9 mouse cellular contexts compared by ENCODE assay signal in genomic region chr8:120505619-120506310, GRCm38 (mm10).
DNase-seq lines count a peak whose midpoint lies in the region; ATAC-seq and TF ChIP-seq lines count a peak whose summit lies in the region.
"Had no signal": no experiment of that assay in that cellular context is flagged by ENCODE, and none has a peak within 500 bp of the region (broad histone marks: within the 10 kb centered on the region; RNA-seq: fewer than 3 reads in every experiment).

No protein-coding gene starts in this region.

- H3K9me3 ChIP-seq in neural tube, embryonic 11.5 days (ENCODE audit: control insufficient read depth, low read length), result no peaks in the 10 kb centered on the region
- H3K9me3 ChIP-seq in intestine, postnatal 0 days (ENCODE audit: control insufficient read depth), result no peaks in the 10 kb centered on the region

- peak overlapping the region; percentile 72 for H3K27ac ChIP-seq in neural tube, embryonic 11.5 days (ENCODE audit: low read depth, low read length)
- no peak overlapping the region for H3K27ac ChIP-seq in intestine, postnatal 0 days (ENCODE audit: low read depth, low read length)
- H3K27ac ChIP-seq in olfactory bulb, adult 2 months (ENCODE audit: insufficient read depth, low read depth, low read length), result peak overlapping the region; percentile 64

- H3K4me3 ChIP-seq in neural tube, embryonic 11.5 days (ENCODE audit: low read depth, low read length), result no peak overlapping the region
- no peak overlapping the region for H3K4me3 ChIP-seq in intestine, postnatal 0 days (ENCODE audit: low read depth, low read length)
- H3K4me3 ChIP-seq in olfactory bulb, adult 2 months (ENCODE audit: insufficient read depth, low read depth, low read length), result no peak overlapping the region
- H3K4me3 ChIP-seq: myocyte had no signal

- H3K4me2 ChIP-seq in neural tube, embryonic 11.5 days (ENCODE audit: low read depth), result peak overlapping the region; percentile 43
- peak overlapping the region; percentile 44 for H3K4me2 ChIP-seq in intestine, postnatal 0 days (replicated peaks; ENCODE audit: low read depth)

- no peak overlapping the region for H3K9ac ChIP-seq in neural tube, embryonic 11.5 days (ENCODE audit: low read length)
- no peak overlapping the region for H3K9ac ChIP-seq in intestine, postnatal 0 days (ENCODE audit: low read depth, low read length)

- no peak for TF ChIP-seq CTCF in intestine, postnatal 0 days (IDR thresholded peaks at IDR 0.05; ENCODE audit: low read depth)
- TF ChIP-seq CTCF in olfactory bulb, adult 2 months (IDR thresholded peaks at IDR 0.05; ENCODE audit: insufficient read depth, low read depth, low read length), result no peak

- no peaks in the 10 kb centered on the region for H3K36me3 ChIP-seq in neural tube, embryonic 11.5 days (ENCODE audit: control insufficient read depth, insufficient read depth, low read length)
- H3K36me3 ChIP-seq in intestine, postnatal 0 days (ENCODE audit: control insufficient read depth, insufficient read depth), result no peaks in the 10 kb centered on the region

- TF ChIP-seq POLR2A in olfactory bulb, adult 2 months (IDR thresholded peaks at IDR 0.05; ENCODE audit: insufficient read depth, low read depth, low read length), result no peak

- no peaks in the 10 kb centered on the region for H3K27me3 ChIP-seq in neural tube, embryonic 11.5 days (ENCODE audit: control insufficient read depth, insufficient read depth, low read length)
- H3K27me3 ChIP-seq in intestine, postnatal 0 days (replicated peaks; ENCODE audit: control insufficient read depth, insufficient read depth, low read length), result no peaks in the 10 kb centered on the region

- WGBS in neural tube, embryonic 11.5 days, result 16% methylated on average over 23 of the region's 23 CpGs
- 65% methylated on average over 23 of the region's 23 CpGs for WGBS in intestine, postnatal 0 days
- WGBS in olfactory bulb, adult 2 months, result 19% methylated on average over 23 of the region's 23 CpGs

- peak; percentile 27 for DNase-seq in adrenal gland, postnatal 14 days
- no peak for DNase-seq in adrenal gland, adult (ENCODE audit: inconsistent age in 2 of 2, low spot score in 1 of 2)
- no peak for DNase-seq in neural tube, embryonic 11.5 days (ENCODE audit: low spot score)
- no peak for DNase-seq in neural tube, embryonic 10.5 days (ENCODE audit: extremely low spot score, low spot score)
- no peak for DNase-seq in frontal cortex, postnatal 14 days (ENCODE audit: low spot score in 2 of 2)
- DNase-seq in kidney, postnatal 10 days, result no peak

- no peak for ATAC-seq in neural tube, embryonic 11.5 days (ENCODE audit: insufficient read depth, low FRiP score, low TSS enrichment)
- ATAC-seq in intestine, postnatal 0 days, result no peak

- H3K4me1 ChIP-seq in neural tube, embryonic 11.5 days (ENCODE audit: control insufficient read depth, insufficient read depth, low read length), result peaks cover 83% of the 10 kb centered on the region
- H3K4me1 ChIP-seq in intestine, postnatal 0 days (replicated peaks; ENCODE audit: control insufficient read depth, insufficient read depth, low read length), result peaks cover 37% of the 10 kb centered on the region
- H3K4me1 ChIP-seq in olfactory bulb, adult 2 months (ENCODE audit: control insufficient read depth, insufficient read depth, low read length), result peaks cover 84% of the 10 kb centered on the region
